Mouse (Mus musculus): ENCODE measurements around the gene Neurod2. TPM values are rescaled to one million over a fixed set of nuclear protein-coding genes. Genes with fewer than 3 reads are reported as not detected.

Gene Neurod2
- polyA plus RNA-seq, 1 experiment from 2014 or later = 0.09 TPM

DNA sequence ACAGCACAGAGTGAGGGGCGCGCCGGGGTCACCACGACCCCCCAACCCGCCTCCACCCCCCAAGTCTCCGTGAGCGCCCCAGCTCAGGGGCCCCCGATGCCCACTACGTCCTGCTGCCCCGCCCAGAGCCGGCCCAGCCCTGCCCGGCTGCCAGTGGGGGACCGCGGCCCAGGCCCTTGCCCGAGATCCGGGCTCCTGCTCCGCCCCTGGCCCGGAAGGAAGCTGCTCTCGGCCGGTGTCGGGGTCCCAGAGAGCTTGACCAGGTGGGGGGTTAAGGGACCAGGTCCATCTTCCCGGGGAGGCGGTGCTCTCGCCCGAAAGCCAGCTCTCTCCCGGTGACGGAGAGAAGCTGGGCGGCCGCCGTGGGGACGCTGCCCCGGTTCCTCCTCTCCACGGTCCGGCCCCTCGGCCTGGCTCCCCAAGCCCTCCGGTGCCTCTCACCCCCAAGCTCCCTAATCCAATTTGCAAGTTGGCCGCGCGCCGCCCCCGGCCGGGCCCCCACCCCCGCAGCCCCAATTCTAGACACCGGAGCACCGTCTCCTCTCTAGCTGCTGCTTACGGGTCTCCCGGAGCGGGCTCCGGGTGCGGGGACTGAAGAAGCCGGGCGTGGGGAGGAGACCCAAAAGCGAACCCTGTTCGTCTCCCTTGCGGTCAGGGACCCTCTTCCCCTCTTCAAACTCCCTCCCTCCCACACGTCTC is 928 bp downstream of the Neurod2 start:
- H3K27me3 ChIP-seq (replicated peaks) = peaks cover 97% of the 10 kb centered on the region
- ATAC-seq (ENCODE audit: insufficient read depth, low FRiP score, low read depth) = no peak
- no peak overlapping the region for H3K27ac ChIP-seq
- H3K9ac ChIP-seq = no peak overlapping the region
- H3K4me1 ChIP-seq = peaks cover 20% of the 10 kb centered on the region
- peak overlapping the region; percentile 24 for H3K4me3 ChIP-seq (replicated peaks)
- under 1% methylated on average over 49 of the region's 56 CpGs for WGBS
- no peaks in the 10 kb centered on the region for H3K9me3 ChIP-seq
- H3K36me3 ChIP-seq = no peaks in the 10 kb centered on the region
- peak overlapping the region; percentile 46 for H3K4me2 ChIP-seq

DNA sequence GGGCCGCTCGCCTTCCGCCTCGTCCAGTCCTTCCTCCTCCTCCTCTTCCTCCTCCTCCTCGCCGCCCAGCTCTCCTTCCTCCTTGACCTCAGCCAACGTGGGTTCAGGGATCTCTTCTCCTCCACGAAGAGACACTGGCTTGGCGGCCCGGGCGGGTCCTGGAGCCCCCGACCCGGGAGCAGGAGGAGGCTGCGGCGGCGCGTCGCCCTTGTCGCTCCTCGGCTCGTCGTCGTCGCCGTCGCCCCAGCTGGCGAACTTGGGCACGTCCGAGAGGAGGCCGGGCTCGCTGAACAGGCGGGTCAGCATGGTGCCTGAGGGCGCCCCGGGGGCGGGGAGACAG is 1.4 kb downstream of the Neurod2 start:
- Histone ChIP-seq H3K4me3 (replicated peaks) (peak overlapping the region; percentile 24), H3K27ac (no peak overlapping the region), H3K27me3 (replicated peaks) (peaks cover 97% of the 10 kb centered on the region), H3K36me3 (no peaks in the 10 kb centered on the region), H3K9me3 (no peaks in the 10 kb centered on the region), H3K4me1 (peaks cover 20% of the 10 kb centered on the region), H3K9ac (no peak overlapping the region), H3K4me2 (peak overlapping the region; percentile 46)
- WGBS = under 1% methylated on average over 35 of the region's 35 CpGs
- no peak for ATAC-seq (ENCODE audit: insufficient read depth, low FRiP score, low read depth)

GRCm38 (mm10) chr11:98327136-98328030 is 2.1 kb downstream of the Neurod2 start:
- Histone ChIP-seq H3K4me2 (peak overlapping the region; percentile 46), H3K4me1 (peaks cover 20% of the 10 kb centered on the region), H3K9me3 (no peaks in the 10 kb centered on the region), H3K9ac (no peak overlapping the region), H3K27me3 (replicated peaks) (peaks cover 97% of the 10 kb centered on the region), H3K4me3 (replicated peaks) (peak overlapping the region; percentile 24), H3K27ac (no peak overlapping the region), H3K36me3 (no peaks in the 10 kb centered on the region)
- WGBS = under 1% methylated on average over 96 of the region's 97 CpGs
- ATAC-seq (ENCODE audit: insufficient read depth, low FRiP score, low read depth) = no peak

GRCm38 (mm10) chr11:98326741-98327135 is 2.7 kb downstream of the Neurod2 start:
- no peak for ATAC-seq (ENCODE audit: insufficient read depth, low FRiP score, low read depth)
- H3K9me3 ChIP-seq = no peaks in the 10 kb centered on the region
- peak overlapping the region; percentile 24; the same call in 1 of the 2 replicates for H3K4me3 ChIP-seq (replicated peaks)
- no peak overlapping the region for H3K4me2 ChIP-seq
- H3K9ac ChIP-seq = no peak overlapping the region
- H3K27ac ChIP-seq = no peak overlapping the region
- peaks cover 97% of the 10 kb centered on the region for H3K27me3 ChIP-seq (replicated peaks)
- H3K36me3 ChIP-seq = no peaks in the 10 kb centered on the region
- H3K4me1 ChIP-seq = peaks cover 20% of the 10 kb centered on the region
- WGBS = under 1% methylated on average over 19 of the region's 19 CpGs

DNA sequence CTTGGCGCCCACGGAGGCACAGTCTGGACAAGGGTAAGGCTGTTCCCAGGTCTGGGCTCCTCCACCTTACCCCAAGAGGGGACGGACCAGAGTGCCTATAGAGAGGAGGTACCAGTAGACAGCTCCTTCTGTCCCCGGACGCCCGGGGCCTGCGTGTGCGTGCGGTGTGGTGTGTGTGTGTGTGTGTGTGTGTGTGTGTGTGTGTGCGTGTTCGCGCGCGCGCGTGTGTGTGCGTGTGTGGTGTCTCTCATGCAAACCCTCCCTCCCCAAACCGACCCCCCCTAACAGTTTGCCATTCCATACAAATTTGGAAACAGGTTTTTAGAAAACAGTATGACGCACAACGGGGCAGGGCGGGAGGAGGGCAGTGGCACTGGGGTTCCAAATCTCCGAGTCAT is 3.6 kb downstream of the Neurod2 start:
- Histone ChIP-seq H3K27ac (no peak overlapping the region), H3K9me3 (no peaks in the 10 kb centered on the region), H3K4me1 (peaks cover 20% of the 10 kb centered on the region), H3K4me3 (replicated peaks) (no peak overlapping the region), H3K36me3 (no peaks in the 10 kb centered on the region), H3K9ac (no peak overlapping the region), H3K4me2 (no peak overlapping the region), H3K27me3 (replicated peaks) (peaks cover 98% of the 10 kb centered on the region)
- WGBS = 6% methylated on average over 22 of the region's 22 CpGs
- ATAC-seq (ENCODE audit: insufficient read depth, low FRiP score, low read depth) = no peak

- no peak overlapping the region for H3K27ac ChIP-seq
- 10% methylated on average over 14 of the region's 14 CpGs for WGBS
- H3K4me2 ChIP-seq = no peak overlapping the region
- H3K9me3 ChIP-seq = no peaks in the 10 kb centered on the region
- peaks cover 20% of the 10 kb centered on the region for H3K4me1 ChIP-seq
- H3K4me3 ChIP-seq (replicated peaks) = no peak overlapping the region
- no peaks in the 10 kb centered on the region for H3K36me3 ChIP-seq
- no peak overlapping the region for H3K9ac ChIP-seq
- no peak for ATAC-seq (ENCODE audit: insufficient read depth, low FRiP score, low read depth)
- H3K27me3 ChIP-seq (replicated peaks) = peaks cover 98% of the 10 kb centered on the region
Observed at GRCm38 (mm10) chr11:98325191-98325820, 4.1 kb downstream of the Neurod2 start.

DNA sequence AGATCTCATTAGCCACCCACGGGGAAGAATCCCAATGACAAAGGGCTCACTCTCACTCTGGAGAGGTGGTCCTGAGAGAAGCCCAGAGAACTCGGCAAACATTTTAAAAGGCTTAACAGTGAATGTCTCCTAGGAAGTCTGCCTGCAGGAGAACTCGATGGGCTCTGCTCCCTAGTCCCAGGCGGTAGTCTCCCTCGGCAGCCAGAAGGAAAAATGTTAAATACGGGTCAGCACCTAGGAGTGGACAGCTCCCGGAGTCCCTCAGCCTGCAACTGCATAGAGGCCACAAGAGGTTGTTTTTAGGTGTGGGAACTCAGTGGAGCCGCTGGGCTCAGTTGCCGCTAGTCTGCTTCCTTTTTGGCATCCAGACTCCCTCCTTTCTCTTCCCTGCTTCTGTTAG is 5.5 kb downstream of the Neurod2 start:
- Histone ChIP-seq H3K4me1 (peaks cover 20% of the 10 kb centered on the region), H3K4me3 (replicated peaks) (no peak overlapping the region), H3K4me2 (no peak overlapping the region), H3K9ac (no peak overlapping the region), H3K27me3 (replicated peaks) (peaks cover 98% of the 10 kb centered on the region), H3K36me3 (no peaks in the 10 kb centered on the region), H3K9me3 (no peaks in the 10 kb centered on the region), H3K27ac (no peak overlapping the region)
- ATAC-seq (ENCODE audit: insufficient read depth, low FRiP score, low read depth) = no peak
- 1% methylated on average over 9 of the region's 9 CpGs for WGBS

DNA sequence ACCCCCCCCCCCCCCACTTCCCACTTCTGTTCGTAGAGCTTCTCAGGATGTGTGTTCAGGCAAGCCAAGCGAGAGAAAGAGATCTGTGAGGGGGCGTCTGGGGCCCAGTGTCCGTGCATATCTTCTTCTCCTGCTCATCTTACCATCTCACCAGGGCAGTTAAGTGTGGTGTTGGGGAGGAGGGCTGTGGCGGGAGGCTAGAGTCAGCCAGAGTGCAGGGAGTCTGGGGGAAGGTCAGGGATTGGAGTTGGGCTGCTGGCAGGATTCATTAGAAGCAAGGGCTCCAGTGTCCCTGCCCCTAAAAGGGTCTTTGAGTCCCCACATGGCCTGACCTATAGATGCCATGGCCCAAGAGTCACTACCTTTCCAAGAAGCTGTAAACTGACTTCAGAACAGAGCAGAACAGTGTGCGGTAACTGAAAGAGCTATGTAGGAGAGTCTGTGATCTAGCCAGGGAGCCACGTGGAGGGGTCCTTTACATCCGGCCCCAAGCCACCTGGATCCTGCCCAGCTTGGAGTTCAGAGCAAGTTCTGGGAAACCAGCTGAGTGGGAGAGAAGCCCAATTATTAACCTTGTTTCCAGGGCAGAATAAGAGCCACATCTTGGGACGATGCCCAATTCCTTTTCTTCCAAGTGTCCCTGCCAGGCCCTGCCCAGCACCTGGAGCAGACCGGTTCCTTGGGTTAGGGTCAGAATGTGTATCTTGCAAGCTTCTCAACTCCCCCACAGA is 6.1 kb downstream of the Neurod2 start:
- Histone ChIP-seq H3K9me3 (no peaks in the 10 kb centered on the region), H3K36me3 (no peaks in the 10 kb centered on the region), H3K4me1 (peaks cover 15% of the 10 kb centered on the region), H3K4me3 (replicated peaks) (no peak overlapping the region), H3K27me3 (replicated peaks) (peaks cover 98% of the 10 kb centered on the region), H3K9ac (no peak overlapping the region), H3K27ac (no peak overlapping the region), H3K4me2 (no peak overlapping the region)
- no peak for ATAC-seq (ENCODE audit: insufficient read depth, low FRiP score, low read depth)
- 3% methylated on average over 10 of the region's 10 CpGs for WGBS

GRCm38 (mm10) chr11:98322159-98322558 is 7.3 kb downstream of the Neurod2 start:
- H3K9me3 ChIP-seq = no peaks in the 10 kb centered on the region
- H3K27ac ChIP-seq = no peak overlapping the region
- no peak for ATAC-seq (ENCODE audit: insufficient read depth, low FRiP score, low read depth)
- no peak overlapping the region for H3K9ac ChIP-seq
- H3K27me3 ChIP-seq (replicated peaks) = peaks cover 98% of the 10 kb centered on the region
- no peak overlapping the region for H3K4me3 ChIP-seq (replicated peaks)
- H3K4me2 ChIP-seq = no peak overlapping the region
- no peaks in the 10 kb centered on the region for H3K36me3 ChIP-seq
- 5% methylated on average over 1 of the region's 1 CpGs for WGBS
- H3K4me1 ChIP-seq = peaks cover 4% of the 10 kb centered on the region

DNA sequence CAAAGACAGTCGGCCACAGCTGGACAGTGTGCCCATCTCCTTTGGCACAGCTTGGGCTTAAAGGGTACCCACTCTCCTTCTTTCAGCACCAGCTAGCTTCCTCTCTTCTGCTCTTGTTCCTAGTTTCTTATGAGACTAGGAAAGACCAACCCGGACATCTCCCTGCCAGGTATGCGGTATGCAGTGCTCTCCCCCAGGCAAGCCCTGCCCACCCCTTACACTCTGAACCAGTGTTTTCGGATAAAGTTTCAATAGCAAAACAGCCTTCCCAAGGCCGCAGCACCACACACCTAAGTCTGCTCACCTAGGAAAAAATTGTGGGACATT is 7.8 kb downstream of the Neurod2 start:
- Histone ChIP-seq H3K27ac (no peak overlapping the region), H3K9me3 (no peaks in the 10 kb centered on the region), H3K27me3 (replicated peaks) (peaks cover 98% of the 10 kb centered on the region), H3K4me3 (replicated peaks) (no peak overlapping the region), H3K9ac (no peak overlapping the region), H3K4me2 (no peak overlapping the region), H3K4me1 (no peaks in the 10 kb centered on the region), H3K36me3 (no peaks in the 10 kb centered on the region)
- 1% methylated on average over 5 of the region's 5 CpGs for WGBS
- ATAC-seq (ENCODE audit: insufficient read depth, low FRiP score, low read depth) = no peak

- no peak overlapping the region for H3K4me2 ChIP-seq
- 2% methylated on average over 30 of the region's 30 CpGs for WGBS
- H3K36me3 ChIP-seq = no peaks in the 10 kb centered on the region
- no peak overlapping the region for H3K9ac ChIP-seq
- no peaks in the 10 kb centered on the region for H3K9me3 ChIP-seq
- H3K4me3 ChIP-seq (replicated peaks) = no peak overlapping the region
- peaks cover 99% of the 10 kb centered on the region for H3K27me3 ChIP-seq (replicated peaks)
- no peak overlapping the region for H3K27ac ChIP-seq
- no peak for ATAC-seq (ENCODE audit: insufficient read depth, low FRiP score, low read depth)
- no peaks in the 10 kb centered on the region for H3K4me1 ChIP-seq
Observed at GRCm38 (mm10) chr11:98320806-98321676, 8.4 kb downstream of the Neurod2 start.
